Mouse (Mus musculus) E14TG2a.4 (cell line): Measurements from ENCODE around the gene Lman1l.

ENCODE experiments used
- CTCF ChIP-seq: conservative IDR thresholded peaks from 2 replicates; pipeline ENCODE4 v1.5.1; 2014; ENCODE audit warnings: low read length
- POU5F1 ChIP-seq: IDR thresholded peaks from 2 replicates; pipeline ENCODE4 v1.6.1; 2014; ENCODE audit warnings: low read length, borderline replicate concordance

DNA sequence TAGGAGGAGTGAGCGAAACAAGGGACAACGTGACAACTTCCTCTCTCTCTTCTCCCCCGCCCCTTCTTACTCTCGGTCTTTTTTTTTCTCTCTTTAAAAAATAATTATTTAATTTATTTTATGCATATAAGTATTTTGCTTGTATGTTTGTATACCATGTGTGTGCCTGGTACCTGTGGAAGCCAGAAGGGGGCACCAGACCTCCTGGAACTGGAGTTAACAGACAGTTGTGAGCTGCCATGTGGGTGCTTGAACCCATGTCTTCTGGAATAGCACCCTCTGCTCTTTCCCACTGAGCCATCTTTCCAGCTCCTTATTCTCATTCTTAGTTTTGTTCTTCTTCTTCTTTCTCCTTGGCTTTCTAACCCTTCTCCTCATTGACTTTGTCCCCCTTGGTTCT is 38.4 kb upstream of the Lman1l start:
- TF ChIP-seq CTCF: peak; percentile 46
- TF ChIP-seq POU5F1: no peak
